Mouse (Mus musculus) hindbrain, embryonic 13.5 days (tissue): ENCODE measurements around the gene Zfp398. TPM values are rescaled to one million over a fixed set of nuclear protein-coding genes. Genes with fewer than 3 reads are reported as not detected.

Source experiments
- ATAC-seq: fragments of 200-750 bp; cut with Nextera tagmentation; 2 replicates; pipeline ENCODE4 v1.8.0; 2017; ENCODE audit warnings: moderate TSS enrichment; ENCODE audit not compliant: low FRiP score
- H3K27ac ChIP-seq: fragments of 300-500 bp; sonication (generic); 2 replicates; pipeline ENCODE4 v1.5.1; 2015; ENCODE audit warnings: inconsistent platforms, mild to moderate bottlenecking, moderate library complexity
- H3K27me3 ChIP-seq: fragments of 300-500 bp; sonication (generic); 2 replicates; pipeline ENCODE4 v1.6.1; 2015; ENCODE audit warnings: mild to moderate bottlenecking, inconsistent platforms
- H3K36me3 ChIP-seq: fragments of 300-500 bp; sonication (generic); 2 replicates; pipeline ENCODE4 v1.6.1; 2015; ENCODE audit warnings: mild to moderate bottlenecking, inconsistent platforms
- H3K4me1 ChIP-seq: fragments of 300-500 bp; sonication (generic); replicated peaks from 2 replicates; pipeline ENCODE4 v1.6.1; 2015; ENCODE audit warnings: inconsistent platforms
- H3K4me2 ChIP-seq: fragments of 300-500 bp; sonication (generic); 2 replicates; pipeline ENCODE4 v1.6.1; 2015; ENCODE audit warnings: inconsistent platforms, mild to moderate bottlenecking, moderate library complexity
- H3K4me3 ChIP-seq: fragments of 300-500 bp; sonication (generic); 2 replicates; pipeline ENCODE4 v1.5.1; 2015; ENCODE audit warnings: mild to moderate bottlenecking, inconsistent platforms
- H3K9ac ChIP-seq: fragments of 300-500 bp; sonication (generic); 2 replicates; pipeline ENCODE4 v1.6.1; 2015; ENCODE audit warnings: mild to moderate bottlenecking, inconsistent platforms
- H3K9me3 ChIP-seq: fragments of 300-500 bp; sonication (generic); 2 replicates; pipeline ENCODE4 v1.6.1; 2016; ENCODE audit warnings: inconsistent platforms
- WGBS: fragments of 180-500 bp; shearing (Covaris S2); methylation state at CpG from one replicate; pipeline ENCODE4 v1.1.7; 2015; 5-methylcytosine and 5-hydroxymethylcytosine counted together
- polyA plus RNA-seq: library from polyadenylated mRNA; unstranded; fragments of >200 nt; fragmentation: Nextera tagmentation; extraction: Ambion mirVana; gene quantifications from 2 replicates; pipeline ENCODE4 v1.2.1, GENCODE M21; 2015

Gene Zfp398
- polyA plus RNA-seq, 1 experiment from 2014 or later = 17.9 TPM

DNA sequence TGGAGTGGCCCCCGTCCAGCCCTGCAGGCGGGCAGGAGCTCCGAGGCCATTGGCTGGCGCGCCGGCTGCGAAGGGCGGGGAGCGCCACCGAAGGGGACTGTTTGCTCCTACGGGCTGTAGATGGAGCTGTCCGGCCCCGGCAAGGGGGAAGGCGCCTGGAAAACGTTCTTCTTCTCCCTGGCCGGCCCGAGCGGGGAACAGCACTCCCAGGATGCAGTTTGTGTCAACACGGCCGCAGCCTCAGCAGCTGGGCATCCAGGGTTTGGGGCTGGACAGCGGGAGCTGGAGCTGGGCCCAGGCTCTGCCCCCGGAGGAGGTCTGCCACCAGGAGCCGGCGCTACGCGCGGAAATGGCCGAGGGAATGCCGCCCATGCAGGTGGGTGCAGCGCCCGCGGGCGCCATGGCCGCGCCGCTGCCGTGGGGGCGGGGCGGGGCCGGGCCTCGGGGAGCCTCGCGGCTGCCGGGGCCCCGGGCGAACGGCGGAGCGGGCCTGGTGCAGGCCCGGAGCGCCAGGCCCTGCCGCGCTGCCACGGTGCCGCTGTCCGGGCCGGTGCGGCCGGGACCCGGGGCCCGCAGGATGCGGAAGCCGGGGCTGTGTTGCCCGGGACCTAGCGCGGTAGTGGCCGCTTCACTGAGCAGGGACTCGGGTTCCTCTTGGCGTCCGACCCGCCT, 42.1 kb downstream of the Zfp398 start:
- Histone ChIP-seq H3K9me3 (no peaks in the 10 kb centered on the region), H3K4me1 (peaks cover 22% of the 10 kb centered on the region), H3K4me2 (peak overlapping the region; percentile 94), H3K36me3 (peaks cover 27% of the 10 kb centered on the region), H3K9ac (peak overlapping the region; percentile 97), H3K4me3 (peak overlapping the region; percentile 94), H3K27me3 (no peaks in the 10 kb centered on the region), H3K27ac (peak overlapping the region; percentile 98)
- under 1% methylated on average over 68 of the region's 71 CpGs for WGBS
- peak; percentile 97 for ATAC-seq

DNA sequence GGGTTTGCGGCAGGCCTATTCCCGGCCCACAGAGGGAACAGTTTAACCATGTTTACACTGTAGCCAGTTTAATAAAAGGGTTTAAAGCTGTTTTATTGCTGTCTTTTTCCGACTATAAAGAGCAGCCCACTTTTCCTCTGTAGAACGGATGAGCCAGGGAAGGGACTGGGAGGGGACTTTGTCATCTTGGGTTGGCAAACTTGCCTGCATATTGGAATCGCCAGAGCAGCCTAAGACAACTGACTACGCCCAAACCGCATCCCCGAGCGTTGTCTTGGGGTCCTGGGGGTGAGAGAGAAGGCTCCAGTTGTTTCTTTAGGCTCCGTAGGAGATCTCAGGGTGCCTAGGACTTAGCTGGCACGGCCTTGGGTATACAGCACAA, 42.7 kb downstream of the Zfp398 start:
- peaks cover 32% of the 10 kb centered on the region for H3K36me3 ChIP-seq
- no peaks in the 10 kb centered on the region for H3K9me3 ChIP-seq
- H3K9ac ChIP-seq = peak overlapping the region; percentile 97
- H3K27ac ChIP-seq = peak overlapping the region; percentile 98
- peak overlapping the region; percentile 94 for H3K4me2 ChIP-seq
- WGBS = under 1% methylated on average over 11 of the region's 11 CpGs
- peaks cover 22% of the 10 kb centered on the region for H3K4me1 ChIP-seq
- peak; percentile 5; the same call in 1 of the 2 replicates for ATAC-seq
- H3K27me3 ChIP-seq = no peaks in the 10 kb centered on the region
- peak overlapping the region; percentile 94 for H3K4me3 ChIP-seq

DNA sequence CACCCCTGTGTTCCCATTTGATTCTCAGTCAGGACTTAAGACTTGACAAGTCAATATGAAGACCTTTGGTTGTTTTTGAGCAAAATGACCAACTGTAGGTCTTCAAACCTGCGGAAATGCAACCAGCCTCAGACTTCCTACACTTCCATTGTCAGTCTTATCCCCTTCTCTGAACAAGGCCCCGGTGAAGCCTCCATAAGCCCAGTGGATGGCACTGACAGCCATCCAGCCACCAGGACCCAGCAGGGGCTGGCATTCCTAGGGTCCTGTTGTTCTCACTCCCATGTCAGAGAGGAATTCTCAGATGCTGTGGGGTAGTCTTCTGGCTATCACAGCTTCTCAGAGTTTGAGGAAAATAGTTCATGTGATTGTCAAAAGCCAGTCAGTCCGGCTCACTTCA, 43.1 kb downstream of the Zfp398 start:
- Histone ChIP-seq H3K27ac (peak overlapping the region; percentile 98; the same call in 1 of the 2 replicates), H3K9ac (peak overlapping the region; percentile 97), H3K4me3 (peak overlapping the region; percentile 94), H3K9me3 (no peaks in the 10 kb centered on the region), H3K36me3 (peaks cover 37% of the 10 kb centered on the region), H3K4me2 (peak overlapping the region; percentile 94), H3K4me1 (peaks cover 22% of the 10 kb centered on the region), H3K27me3 (no peaks in the 10 kb centered on the region)
- WGBS = 48% methylated on average over 3 of the region's 3 CpGs
- ATAC-seq = no peak

DNA sequence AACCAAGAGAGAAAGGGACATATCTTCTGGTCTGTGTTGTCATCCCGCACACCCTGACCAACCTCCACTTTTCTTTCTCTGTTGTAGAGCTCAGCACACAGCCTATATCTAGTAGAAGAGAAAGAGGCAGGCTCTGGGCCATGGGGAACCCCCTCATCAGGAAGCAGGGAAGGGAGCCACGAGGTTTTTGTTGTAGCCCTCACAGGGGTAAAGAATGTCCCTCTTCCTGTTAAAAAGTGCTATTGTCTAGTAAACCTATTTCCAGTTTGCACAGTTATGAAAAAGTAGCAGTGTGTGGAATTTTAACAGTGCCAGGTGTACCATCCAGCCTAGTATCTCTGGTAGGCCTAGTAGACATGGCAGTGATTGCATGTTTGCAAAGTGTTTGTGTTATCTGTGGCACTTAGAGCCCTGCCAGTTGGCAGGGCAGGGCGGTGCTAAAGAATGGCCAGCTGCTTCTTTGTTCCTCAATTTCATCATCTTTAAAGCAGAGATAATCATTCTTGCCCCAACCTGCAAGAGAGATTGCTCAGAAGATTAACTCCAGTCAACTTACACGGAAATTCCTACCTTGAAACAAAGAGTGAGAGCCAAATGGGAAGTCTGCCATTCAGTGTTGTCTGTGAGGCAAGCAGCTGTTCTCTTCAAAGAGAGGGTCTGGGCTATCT, 43.7 kb downstream of the Zfp398 start:
- H3K27ac ChIP-seq = peak overlapping the region; percentile 15; the same call in 1 of the 2 replicates
- 75% methylated on average over 4 of the region's 4 CpGs for WGBS
- ATAC-seq = no peak

DNA sequence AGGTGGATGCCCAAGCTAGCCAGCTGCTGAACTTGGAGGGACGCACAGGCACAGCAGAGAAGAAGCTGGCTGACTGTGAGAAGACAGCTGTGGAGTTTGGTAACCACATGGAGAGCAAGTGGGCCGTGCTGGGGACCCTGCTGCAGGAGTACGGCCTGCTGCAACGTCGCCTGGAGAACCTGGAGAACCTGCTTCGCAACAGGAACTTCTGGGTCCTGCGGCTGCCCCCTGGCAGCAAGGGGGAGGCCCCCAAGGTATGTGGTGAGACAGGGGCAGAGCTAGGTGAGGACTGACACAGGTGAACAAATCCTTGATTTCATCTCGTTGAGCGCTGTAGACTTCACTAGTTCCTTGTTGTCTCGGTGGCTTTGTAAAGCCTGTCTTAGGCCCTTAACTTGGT, 44.7 kb downstream of the Zfp398 start:
- H3K4me2 ChIP-seq = peak overlapping the region; percentile 94; the same call in 1 of the 2 replicates

More for the DNA sequence above, 43.7 kb downstream of the Zfp398 start:
- Histone ChIP-seq H3K9ac (peak overlapping the region; percentile 97), H3K36me3 (peaks cover 43% of the 10 kb centered on the region), H3K4me3 (peak overlapping the region; percentile 94), H3K4me2 (peak overlapping the region; percentile 94), H3K4me1 (peaks cover 22% of the 10 kb centered on the region), H3K27me3 (no peaks in the 10 kb centered on the region), H3K9me3 (no peaks in the 10 kb centered on the region)

DNA sequence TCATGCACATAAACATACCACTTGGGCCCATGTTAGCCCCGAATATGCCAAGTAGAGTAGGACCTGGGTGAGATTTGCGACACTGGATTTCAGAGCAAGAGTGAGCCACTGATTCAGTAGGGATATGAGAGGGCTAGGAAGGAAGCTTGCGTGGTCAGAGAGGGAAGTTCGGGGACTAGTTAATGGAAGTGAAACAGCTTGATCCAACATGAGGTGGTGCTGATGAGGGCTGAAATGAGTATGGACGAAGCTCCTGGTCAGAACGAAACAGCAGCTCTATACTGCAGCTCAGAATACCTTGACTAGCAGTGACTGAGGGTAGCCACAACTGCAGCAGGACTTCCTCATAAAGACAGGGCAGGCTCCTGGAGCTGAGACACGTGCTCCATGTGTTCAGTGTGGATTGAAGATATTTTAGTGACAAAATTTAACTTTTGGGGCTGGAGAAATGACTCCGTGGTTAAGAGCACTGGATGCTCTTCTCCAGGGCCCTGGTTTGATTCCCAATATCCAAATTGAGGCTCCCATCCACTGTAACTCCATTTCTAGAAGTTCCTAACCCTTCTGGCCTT, 53.4 kb downstream of the Zfp398 start:
- H3K4me1 ChIP-seq = no peaks in the 10 kb centered on the region
- 87% methylated on average over 8 of the region's 8 CpGs for WGBS
- peaks cover 95% of the 10 kb centered on the region for H3K36me3 ChIP-seq
- H3K9me3 ChIP-seq = no peaks in the 10 kb centered on the region
- H3K27me3 ChIP-seq = no peaks in the 10 kb centered on the region
- H3K27ac ChIP-seq = no peak overlapping the region
- no peak for ATAC-seq
- no peak overlapping the region for H3K9ac ChIP-seq
- H3K4me2 ChIP-seq = no peak overlapping the region
- no peak overlapping the region for H3K4me3 ChIP-seq

More for the DNA sequence above, 44.7 kb downstream of the Zfp398 start:
- peaks cover 22% of the 10 kb centered on the region for H3K4me1 ChIP-seq
- H3K9ac ChIP-seq = peak overlapping the region; percentile 97; the same call in 1 of the 2 replicates
- peaks cover 52% of the 10 kb centered on the region for H3K36me3 ChIP-seq
- no peaks in the 10 kb centered on the region for H3K9me3 ChIP-seq
- ATAC-seq = no peak
- H3K27ac ChIP-seq = no peak overlapping the region
- peak overlapping the region; percentile 94; the same call in 1 of the 2 replicates for H3K4me3 ChIP-seq
- H3K27me3 ChIP-seq = no peaks in the 10 kb centered on the region
- 95% methylated on average over 10 of the region's 10 CpGs for WGBS

DNA sequence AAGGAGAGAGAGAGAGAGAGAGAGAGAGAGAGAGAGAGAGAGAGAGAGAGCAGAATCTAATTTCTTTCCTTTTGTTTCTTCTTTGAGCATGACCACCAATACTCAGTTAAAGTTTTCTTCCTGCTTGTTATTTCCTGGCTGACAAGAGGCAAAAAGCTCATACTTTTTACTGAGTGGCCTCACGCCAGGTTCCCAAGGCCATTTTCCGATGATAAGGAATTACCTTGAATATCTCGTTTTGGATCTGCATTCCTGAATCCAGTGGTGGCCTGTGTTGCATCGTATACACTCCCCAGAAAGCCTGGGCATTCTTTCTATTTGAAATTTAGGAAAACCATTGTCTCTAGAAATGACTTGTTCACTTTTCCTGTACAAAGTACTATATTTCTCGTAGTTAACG, 64.0 kb downstream of the Zfp398 start:
- ATAC-seq = no peak
- peaks cover 75% of the 10 kb centered on the region for H3K36me3 ChIP-seq

DNA sequence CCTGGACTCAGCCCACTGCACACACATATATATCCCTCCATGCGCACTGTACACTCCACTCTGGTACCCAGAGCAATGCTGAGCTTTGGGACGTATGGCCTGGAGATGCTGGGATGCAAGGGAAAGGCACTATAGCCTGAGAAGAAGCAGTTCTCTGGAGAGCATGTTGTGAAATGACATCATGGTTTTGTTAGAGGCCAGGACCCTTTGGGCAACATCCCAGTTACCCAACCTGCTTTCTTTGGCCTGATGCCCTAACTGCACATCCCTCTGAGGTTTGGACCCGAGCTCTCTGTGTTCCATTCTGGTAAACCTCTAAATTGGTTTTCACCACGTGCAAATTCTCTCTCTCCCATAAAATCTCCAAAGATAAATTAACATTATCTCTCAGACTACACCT, 68.1 kb downstream of the Zfp398 start:
- 81% methylated on average over 4 of the region's 4 CpGs for WGBS
- no peak for ATAC-seq
- peaks cover 99% of the 10 kb centered on the region for H3K36me3 ChIP-seq

More for the DNA sequence above, 64.0 kb downstream of the Zfp398 start:
- Histone ChIP-seq H3K4me1 (no peaks in the 10 kb centered on the region), H3K27ac (no peak overlapping the region), H3K9ac (no peak overlapping the region), H3K4me2 (no peak overlapping the region), H3K27me3 (peaks cover 20% of the 10 kb centered on the region), H3K9me3 (no peaks in the 10 kb centered on the region), H3K4me3 (no peak overlapping the region)
- WGBS = 96% methylated on average over 6 of the region's 6 CpGs

DNA sequence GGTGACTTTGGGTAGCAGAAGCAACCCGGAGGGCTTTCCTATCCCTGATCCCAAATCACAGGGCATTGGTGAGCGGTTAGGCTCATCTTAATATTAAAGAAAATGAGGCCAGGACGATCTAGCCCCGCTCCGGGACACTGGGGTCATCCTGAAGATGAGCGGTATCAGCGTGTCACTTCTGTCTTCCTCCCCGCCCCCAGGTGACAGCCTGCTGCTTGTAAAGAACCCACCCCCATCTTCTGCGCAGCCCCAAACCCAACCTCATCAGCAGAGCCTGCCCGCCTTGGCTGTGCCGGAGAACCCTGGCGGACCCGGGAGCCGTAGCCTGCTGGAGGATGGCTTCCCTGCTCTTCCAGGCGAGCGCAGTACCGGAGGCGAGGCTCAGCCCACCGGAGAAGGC, 68.9 kb downstream of the Zfp398 start:
- Histone ChIP-seq H3K4me1 (no peaks in the 10 kb centered on the region), H3K9me3 (no peaks in the 10 kb centered on the region), H3K4me2 (no peak overlapping the region), H3K27ac (no peak overlapping the region), H3K36me3 (peaks cover 96% of the 10 kb centered on the region), H3K27me3 (peaks cover 22% of the 10 kb centered on the region), H3K9ac (no peak overlapping the region), H3K4me3 (no peak overlapping the region)
- no peak for ATAC-seq
- 32% methylated on average over 19 of the region's 19 CpGs for WGBS

More for the DNA sequence above, 68.1 kb downstream of the Zfp398 start:
- Histone ChIP-seq H3K9ac (no peak overlapping the region), H3K9me3 (no peaks in the 10 kb centered on the region), H3K27me3 (peaks cover 22% of the 10 kb centered on the region), H3K4me2 (no peak overlapping the region), H3K4me3 (no peak overlapping the region), H3K27ac (no peak overlapping the region), H3K4me1 (no peaks in the 10 kb centered on the region)

DNA sequence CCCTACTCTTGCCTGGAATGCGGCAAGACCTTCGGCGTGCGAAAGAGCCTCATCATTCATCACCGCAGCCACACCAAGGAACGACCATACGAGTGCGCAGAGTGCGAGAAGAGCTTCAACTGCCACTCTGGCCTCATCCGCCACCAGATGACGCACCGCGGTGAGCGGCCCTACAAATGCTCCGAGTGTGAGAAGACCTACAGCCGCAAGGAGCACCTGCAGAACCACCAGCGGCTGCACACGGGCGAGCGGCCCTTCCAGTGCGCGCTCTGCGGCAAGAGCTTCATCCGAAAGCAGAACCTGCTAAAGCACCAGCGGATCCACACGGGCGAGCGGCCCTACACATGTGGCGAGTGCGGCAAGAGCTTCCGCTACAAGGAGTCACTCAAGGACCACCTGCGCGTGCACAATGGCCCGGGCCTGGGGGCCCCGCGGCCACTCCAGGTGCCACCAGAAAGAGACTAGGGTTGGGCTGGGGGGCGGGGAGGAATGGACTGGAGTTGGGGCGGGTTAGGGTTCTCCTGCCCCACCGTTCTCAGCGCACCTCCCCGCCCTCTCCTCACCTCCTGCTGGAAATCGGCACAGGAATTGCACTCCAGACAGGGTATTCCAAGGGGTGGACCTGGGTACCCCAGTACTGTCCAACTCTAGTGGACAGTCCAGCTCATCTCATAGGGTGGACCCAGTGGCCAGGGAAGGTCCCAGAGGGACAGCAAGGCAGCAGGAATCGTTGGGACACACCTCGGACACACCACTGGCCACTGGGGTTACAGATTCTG, 69.6 kb downstream of the Zfp398 start:
- Histone ChIP-seq H3K27me3 (peaks cover 22% of the 10 kb centered on the region), H3K27ac (no peak overlapping the region), H3K9ac (no peak overlapping the region), H3K36me3 (peaks cover 88% of the 10 kb centered on the region), H3K9me3 (no peaks in the 10 kb centered on the region), H3K4me3 (no peak overlapping the region), H3K4me2 (no peak overlapping the region), H3K4me1 (no peaks in the 10 kb centered on the region)
- ATAC-seq = 0 out of 2 replicates have a peak, but pooled peaks have one; percentile 43
- WGBS = 54% methylated on average over 42 of the region's 44 CpGs

DNA sequence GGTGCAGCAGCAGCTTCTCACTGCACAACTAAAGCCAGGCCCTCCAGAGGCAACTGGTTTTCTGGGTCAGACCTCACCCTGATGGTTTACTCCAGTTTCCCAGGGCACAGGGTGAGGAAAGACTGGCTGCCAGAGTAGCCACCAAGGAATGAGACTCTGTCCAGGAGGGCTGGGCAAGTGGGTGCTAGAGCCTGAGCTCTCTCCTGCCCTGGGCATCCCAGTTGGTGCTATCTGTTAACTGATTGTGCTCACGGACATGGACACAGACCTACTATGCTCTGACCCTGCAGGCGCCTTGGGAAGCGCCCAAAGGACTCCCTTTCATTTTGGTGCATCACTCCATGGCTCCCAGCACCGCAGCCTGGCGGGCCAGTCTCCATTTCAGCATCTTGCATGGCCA, 70.9 kb downstream of the Zfp398 start:
- ATAC-seq = no peak
- Histone ChIP-seq H3K27ac (no peak overlapping the region), H3K4me1 (no peaks in the 10 kb centered on the region), H3K9me3 (no peaks in the 10 kb centered on the region), H3K27me3 (peaks cover 22% of the 10 kb centered on the region), H3K4me3 (no peak overlapping the region), H3K36me3 (peaks cover 76% of the 10 kb centered on the region), H3K4me2 (no peak overlapping the region), H3K9ac (0 out of 2 replicates have a peak overlapping the region, but pooled peaks have one; percentile 13)
- WGBS = 95% methylated on average over 5 of the region's 5 CpGs

DNA sequence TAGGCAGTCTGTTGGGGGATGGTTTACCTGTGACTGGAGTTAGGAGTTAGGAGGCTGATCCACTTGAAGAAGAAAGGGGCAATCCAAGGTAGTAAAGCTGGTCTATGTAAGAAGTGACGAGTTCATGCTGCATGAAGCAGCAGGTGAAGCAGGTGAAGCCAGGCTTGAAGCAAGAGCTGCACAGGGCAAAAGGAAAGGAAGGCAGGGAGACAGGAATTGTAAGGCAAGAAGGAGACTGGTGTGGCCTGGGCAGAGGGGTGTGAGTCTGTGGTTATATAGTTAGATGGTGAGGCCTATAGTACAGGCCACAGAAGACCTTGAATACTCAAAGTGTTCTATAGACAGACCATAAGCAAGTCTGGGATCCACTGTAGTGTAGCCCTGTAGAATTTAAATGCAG, 73.5 kb downstream of the Zfp398 start:
- Histone ChIP-seq H3K4me3 (no peak overlapping the region), H3K27me3 (0 out of 2 replicates have a peak, but pooled peaks cover 2% of the 10 kb centered on the region), H3K27ac (no peak overlapping the region), H3K36me3 (peaks cover 50% of the 10 kb centered on the region), H3K4me2 (no peak overlapping the region), H3K4me1 (no peaks in the 10 kb centered on the region), H3K9ac (no peak overlapping the region), H3K9me3 (no peaks in the 10 kb centered on the region)
- no peak for ATAC-seq
- WGBS = 94% methylated on average over 1 of the region's 1 CpGs
